Mouse (Mus musculus) forebrain, embryonic 16.5 days (tissue): ENCODE measurements at regions not wholly inside any gene's neighbourhood (a gene's known extent, or its start where the extent isn't known, plus 50 kb on each side); places are given as distances from the start of the nearest gene placed in this dataset.

Experiments
- ATAC-seq: fragments of 200-750 bp; cut with Nextera tagmentation; 2 replicates; pipeline ENCODE4 v1.8.0; 2017; ENCODE audit warnings: mild to moderate bottlenecking, moderate library complexity
- H3K27ac ChIP-seq: fragments of 300-500 bp; sonication (generic); 2 replicates; pipeline ENCODE4 v1.5.1; 2014; ENCODE audit warnings: low read length, control low read depth
- H3K27me3 ChIP-seq: fragments of 300-500 bp; sonication (generic); replicated peaks from 2 replicates; pipeline ENCODE4 v1.6.1; 2014; ENCODE audit warnings: low read length; ENCODE audit not compliant: control insufficient read depth, insufficient read depth
- H3K36me3 ChIP-seq: fragments of 300-500 bp; sonication (generic); 2 replicates; pipeline ENCODE4 v1.6.1; 2014; ENCODE audit not compliant: control insufficient read depth, insufficient read depth
- H3K4me1 ChIP-seq: fragments of 300-500 bp; sonication (generic); replicated peaks from 2 replicates; pipeline ENCODE4 v1.6.1; 2014; ENCODE audit warnings: low read length; ENCODE audit not compliant: control insufficient read depth, insufficient read depth
- H3K4me2 ChIP-seq: fragments of 300-500 bp; sonication (generic); 2 replicates; pipeline ENCODE4 v1.6.1; 2014; ENCODE audit warnings: mild to moderate bottlenecking, low read length, control low read depth
- H3K4me3 ChIP-seq: fragments of 300-500 bp; sonication (generic); replicated peaks from 2 replicates; pipeline ENCODE4 v1.5.1; 2014; ENCODE audit warnings: mild to moderate bottlenecking, low read length, control low read depth
- H3K9ac ChIP-seq: fragments of 300-500 bp; sonication (generic); replicated peaks from 2 replicates; pipeline ENCODE4 v1.6.1; 2014; ENCODE audit warnings: low read depth, low read length, control low read depth
- H3K9me3 ChIP-seq: fragments of 300-500 bp; sonication (generic); 2 replicates; pipeline ENCODE4 v1.6.1; 2016; ENCODE audit warnings: low read length; ENCODE audit not compliant: control insufficient read depth
- WGBS: fragments of 180-500 bp; shearing (Covaris S2); extraction: QIAGEN DNeasy Blood & Tissue Kit; methylation state at CpG from one replicate; pipeline ENCODE4 v1.1.7; 2014; 5-methylcytosine and 5-hydroxymethylcytosine counted together

- no peak overlapping the region for H3K9ac ChIP-seq
- no peak overlapping the region for H3K4me2 ChIP-seq
- peaks cover 13% of the 10 kb centered on the region; the same call in 1 of the 2 replicates for H3K4me1 ChIP-seq
- WGBS, result 25% methylated on average over 4 of the region's 4 CpGs
- H3K36me3 ChIP-seq, result no peaks in the 10 kb centered on the region
- no peaks in the 10 kb centered on the region for H3K9me3 ChIP-seq
- H3K27ac ChIP-seq, result no peak overlapping the region
- no peak overlapping the region for H3K4me3 ChIP-seq
- ATAC-seq, result peak; percentile 75
- H3K27me3 ChIP-seq, result no peaks in the 10 kb centered on the region
These were observed 199.7 kb upstream of the Klf4 start for GRCm38 (mm10) chr4:55732006-55732405.

- Histone ChIP-seq H3K9ac (no peak overlapping the region), H3K27ac (no peak overlapping the region), H3K9me3 (no peaks in the 10 kb centered on the region), H3K4me2 (no peak overlapping the region), H3K36me3 (no peaks in the 10 kb centered on the region), H3K27me3 (no peaks in the 10 kb centered on the region), H3K4me1 (peaks cover 13% of the 10 kb centered on the region; the same call in 1 of the 2 replicates), H3K4me3 (no peak overlapping the region)
- no peak for ATAC-seq
- WGBS, result 86% methylated on average over 4 of the region's 4 CpGs
These were observed 198.0 kb upstream of the Klf4 start for GRCm38 (mm10) chr4:55730266-55730665.

GRCm38 (mm10) chr4:55727178-55727577 lies 194.9 kb upstream of the Klf4 start:
- Histone ChIP-seq H3K27me3 (no peaks in the 10 kb centered on the region), H3K9me3 (no peaks in the 10 kb centered on the region), H3K27ac (no peak overlapping the region), H3K36me3 (no peaks in the 10 kb centered on the region), H3K4me2 (no peak overlapping the region), H3K4me3 (no peak overlapping the region), H3K9ac (no peak overlapping the region), H3K4me1 (peaks cover 13% of the 10 kb centered on the region)
- 84% methylated on average over 2 of the region's 2 CpGs for WGBS
- ATAC-seq, result no peak

- no peaks in the 10 kb centered on the region for H3K36me3 ChIP-seq
- no peak overlapping the region for H3K27ac ChIP-seq
- peaks cover 11% of the 10 kb centered on the region for H3K4me1 ChIP-seq
- no peak overlapping the region for H3K4me2 ChIP-seq
- no peaks in the 10 kb centered on the region for H3K27me3 ChIP-seq
- 75% methylated on average over 19 of the region's 19 CpGs for WGBS
- no peak overlapping the region for H3K9ac ChIP-seq
- no peak for ATAC-seq
- no peaks in the 10 kb centered on the region for H3K9me3 ChIP-seq
- no peak overlapping the region for H3K4me3 ChIP-seq
These were observed 193.8 kb upstream of the Klf4 start for GRCm38 (mm10) chr4:55726081-55726480.

DNA sequence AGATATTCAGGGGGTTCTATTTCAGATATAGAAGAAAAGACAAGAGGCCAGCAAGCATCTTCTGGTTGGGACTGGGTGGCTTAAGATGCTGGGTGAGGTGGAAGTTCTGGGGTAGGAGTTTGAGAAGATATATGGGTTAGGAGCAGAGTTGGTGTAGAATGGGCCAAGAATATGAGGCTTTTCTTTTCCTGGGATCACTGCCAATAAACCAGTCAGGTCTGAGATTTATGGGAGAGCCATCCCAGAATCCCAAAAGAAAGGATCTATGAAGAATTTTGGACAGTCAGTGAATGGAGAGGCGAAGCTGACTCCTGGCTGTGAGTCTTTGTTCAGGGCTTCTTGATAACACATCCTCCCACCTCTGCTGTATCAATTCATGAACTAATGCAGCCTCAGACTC lies 192.0 kb upstream of the Klf4 start:
- Histone ChIP-seq H3K4me3 (no peak overlapping the region), H3K4me1 (peaks cover 8% of the 10 kb centered on the region), H3K9ac (no peak overlapping the region), H3K36me3 (no peaks in the 10 kb centered on the region), H3K27ac (no peak overlapping the region), H3K9me3 (no peaks in the 10 kb centered on the region), H3K27me3 (no peaks in the 10 kb centered on the region), H3K4me2 (no peak overlapping the region)
- 90% methylated on average over 1 of the region's 1 CpGs for WGBS
- no peak for ATAC-seq

DNA sequence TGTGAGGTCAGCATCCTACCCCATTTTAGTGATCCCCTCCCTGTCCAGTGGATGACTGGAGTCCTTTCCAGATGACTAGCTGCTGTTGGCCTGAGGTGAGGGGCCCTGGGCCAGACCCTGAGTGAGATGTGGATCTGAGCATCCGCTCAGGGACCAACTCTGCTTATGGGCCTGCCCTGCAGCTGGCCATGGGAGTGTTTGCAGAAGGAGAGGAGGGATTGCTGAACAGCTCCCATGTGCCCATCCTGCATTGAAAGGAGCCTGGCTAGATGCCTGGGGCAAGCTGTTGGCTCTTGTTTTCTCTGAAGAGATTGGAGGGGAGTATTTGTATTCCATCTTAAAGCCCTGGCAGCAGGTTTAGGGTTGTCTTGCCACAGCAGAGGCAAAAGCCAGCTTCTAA lies 190.9 kb upstream of the Klf4 start:
- no peaks in the 10 kb centered on the region for H3K36me3 ChIP-seq
- ATAC-seq, result peak; percentile 85
- no peaks in the 10 kb centered on the region for H3K9me3 ChIP-seq
- no peak overlapping the region for H3K9ac ChIP-seq
- H3K4me3 ChIP-seq, result no peak overlapping the region
- 48% methylated on average over 1 of the region's 1 CpGs for WGBS
- H3K4me1 ChIP-seq, result peaks cover 7% of the 10 kb centered on the region
- no peak overlapping the region for H3K4me2 ChIP-seq
- H3K27me3 ChIP-seq, result no peaks in the 10 kb centered on the region
- H3K27ac ChIP-seq, result no peak overlapping the region

DNA sequence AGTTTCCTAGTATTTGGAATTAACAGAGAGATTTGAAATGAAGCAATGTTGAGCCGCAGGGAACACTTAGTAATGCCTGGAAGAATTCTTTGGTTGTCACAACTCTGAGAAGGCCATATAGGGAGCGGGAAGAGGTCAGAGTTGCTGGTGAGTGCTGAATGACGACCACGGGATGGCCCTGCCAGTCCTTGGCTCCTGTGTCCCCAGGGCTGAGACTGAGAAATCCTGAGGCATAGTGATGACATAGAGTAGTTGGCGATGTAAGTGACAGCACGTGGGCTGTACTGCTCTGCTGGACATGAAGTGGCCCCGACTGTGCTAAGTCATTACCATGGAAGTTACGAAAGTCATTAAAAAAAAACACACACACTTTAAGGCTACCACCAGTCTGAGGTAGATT lies 190.1 kb upstream of the Klf4 start:
- no peak overlapping the region for H3K4me3 ChIP-seq
- ATAC-seq, result no peak
- H3K36me3 ChIP-seq, result no peaks in the 10 kb centered on the region
- no peak overlapping the region for H3K4me2 ChIP-seq
- WGBS, result 74% methylated on average over 8 of the region's 8 CpGs
- no peak overlapping the region for H3K9ac ChIP-seq
- no peak overlapping the region for H3K27ac ChIP-seq
- peaks cover 7% of the 10 kb centered on the region for H3K4me1 ChIP-seq
- H3K9me3 ChIP-seq, result no peaks in the 10 kb centered on the region
- no peaks in the 10 kb centered on the region for H3K27me3 ChIP-seq

GRCm38 (mm10) chr4:55721834-55722233 lies 189.6 kb upstream of the Klf4 start:
- H3K9ac ChIP-seq, result no peak overlapping the region
- H3K27me3 ChIP-seq, result no peaks in the 10 kb centered on the region
- H3K4me1 ChIP-seq, result peaks cover 7% of the 10 kb centered on the region
- no peak overlapping the region for H3K4me3 ChIP-seq
- H3K27ac ChIP-seq, result no peak overlapping the region
- no peak overlapping the region for H3K4me2 ChIP-seq
- no peaks in the 10 kb centered on the region for H3K36me3 ChIP-seq
- 73% methylated on average over 2 of the region's 2 CpGs for WGBS
- ATAC-seq, result no peak; the same call in 1 of the 2 replicates
- H3K9me3 ChIP-seq, result no peaks in the 10 kb centered on the region

GRCm38 (mm10) chr4:55718438-55718837 lies 186.2 kb upstream of the Klf4 start:
- no peak overlapping the region for H3K4me2 ChIP-seq
- no peak overlapping the region for H3K27ac ChIP-seq
- no peak for ATAC-seq
- no peaks in the 10 kb centered on the region for H3K9me3 ChIP-seq
- H3K9ac ChIP-seq, result no peak overlapping the region
- WGBS, result 81% methylated on average over 4 of the region's 4 CpGs
- H3K36me3 ChIP-seq, result no peaks in the 10 kb centered on the region
- H3K27me3 ChIP-seq, result no peaks in the 10 kb centered on the region
- no peak overlapping the region for H3K4me3 ChIP-seq
- peaks cover 12% of the 10 kb centered on the region for H3K4me1 ChIP-seq

DNA sequence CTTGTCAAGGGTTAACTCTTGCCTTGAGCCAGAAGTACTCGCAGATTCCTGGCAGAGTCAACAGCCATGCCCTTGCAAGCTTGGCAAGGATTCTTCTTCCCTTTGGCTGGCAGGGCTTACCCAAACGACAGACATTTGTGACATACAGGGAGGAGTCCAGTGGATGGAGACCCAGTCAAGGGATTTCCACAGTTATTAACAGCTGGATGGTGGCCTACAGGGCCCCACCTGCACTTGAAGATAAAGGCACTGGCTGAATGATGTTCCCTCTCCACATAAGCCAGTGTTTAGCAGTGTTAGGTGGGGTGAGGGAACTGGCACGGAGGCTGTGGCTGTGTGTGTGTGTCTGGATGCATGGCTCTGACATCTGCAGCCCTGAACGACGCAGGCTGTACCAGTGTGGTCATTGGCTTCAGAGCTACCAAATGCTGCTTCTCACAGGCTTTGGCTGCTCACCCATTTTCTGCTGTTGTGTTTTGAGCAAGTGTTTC lies 183.9 kb upstream of the Klf4 start:
- H3K27me3 ChIP-seq, result no peaks in the 10 kb centered on the region
- ATAC-seq, result no peak
- H3K27ac ChIP-seq, result no peak overlapping the region
- no peak overlapping the region for H3K9ac ChIP-seq
- 57% methylated on average over 5 of the region's 5 CpGs for WGBS
- peaks cover 4% of the 10 kb centered on the region for H3K4me1 ChIP-seq
- H3K4me3 ChIP-seq, result no peak overlapping the region
- H3K4me2 ChIP-seq, result no peak overlapping the region
- no peaks in the 10 kb centered on the region for H3K36me3 ChIP-seq
- no peaks in the 10 kb centered on the region for H3K9me3 ChIP-seq
